Mouse (Mus musculus): ENCODE data around the gene Kcnk1.

- TF ChIP-seq CTCF (IDR thresholded peaks at IDR 0.05; ENCODE audit: low read depth) (no peak), EP300 (IDR thresholded peaks at IDR 0.05; ENCODE audit: low read depth) (no peak)
Measured at GRCm38 (mm10) chr8:126035046-126035445, 40.1 kb downstream of the Kcnk1 start.

All from liver, embryonic 14.5 days (tissue).